Mouse (Mus musculus) thymus, postnatal 25 days (tissue): Measurements from ENCODE around the gene Rccd1.
"Not testable (repeated sequence)": the region's sequence is repeated elsewhere in the genome, so short reads cannot be mapped to it uniquely, and the experiment has no call there.

Source experiments
- DNase-seq: peaks from one replicate; pipeline ENCODE4 v3.0.0; 2022

Rccd1 gene

DNA sequence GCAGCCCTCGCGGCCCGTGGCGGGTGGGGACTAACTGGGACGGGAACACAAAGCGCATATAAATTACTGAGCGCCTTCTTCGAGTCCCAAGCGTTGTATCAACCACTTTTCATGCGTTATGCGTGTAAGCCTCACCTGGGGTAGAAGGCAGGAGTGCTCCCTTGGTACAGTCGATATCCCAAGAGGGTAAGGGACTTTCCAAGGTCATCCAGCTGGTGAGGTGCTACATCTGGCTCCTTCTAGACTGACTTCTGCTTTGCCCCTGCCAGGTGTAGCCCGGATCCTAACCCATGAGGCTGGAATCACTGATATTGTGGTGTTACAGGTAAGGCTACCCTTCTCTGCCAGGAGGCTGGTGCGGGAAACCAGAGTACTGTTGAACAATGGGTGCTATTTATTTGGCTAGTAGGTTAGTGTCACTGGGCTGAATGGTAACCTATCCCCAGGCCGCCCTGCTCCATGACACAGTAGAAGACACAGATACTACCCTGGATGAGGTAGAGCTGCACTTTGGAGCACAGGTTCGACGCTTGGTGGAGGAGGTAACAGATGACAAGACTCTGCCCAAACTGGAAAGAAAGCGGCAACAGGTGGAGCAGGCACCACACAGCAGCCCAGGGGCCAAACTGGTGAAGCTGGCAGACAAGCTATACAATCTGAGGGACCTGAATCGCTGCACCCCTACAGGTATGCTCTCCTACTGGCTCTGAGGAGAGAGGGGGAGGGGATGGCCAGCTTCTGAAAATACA, 19.2 kb upstream of the Rccd1 start:
- DNase-seq, result no peak

DNA sequence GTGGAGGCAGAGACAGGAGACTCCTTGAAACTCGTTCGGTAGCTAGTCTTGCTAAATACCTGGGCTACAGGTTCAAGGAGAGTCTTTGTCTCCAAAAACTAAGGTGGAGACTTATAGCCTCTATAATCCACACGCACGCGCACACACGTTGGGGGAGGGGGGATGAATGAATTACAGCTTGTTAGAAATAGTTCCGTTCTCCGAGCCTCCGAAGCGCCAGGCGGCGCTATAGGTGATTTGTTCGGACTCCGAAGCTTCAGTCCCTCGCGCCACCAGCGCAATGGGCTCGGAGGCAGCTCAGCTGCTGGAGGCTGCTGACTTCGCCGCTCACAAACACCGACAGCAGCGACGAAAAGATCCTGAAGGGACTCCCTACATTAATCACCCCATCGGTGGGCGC, 18.6 kb upstream of the Rccd1 start, which contains the start of gene Hddc3:
TSS of gene Hddc3 (plus strand) at position 247 of the 400 bp plus-strand sequence.
- DNase-seq, result peak; percentile 97

DNA sequence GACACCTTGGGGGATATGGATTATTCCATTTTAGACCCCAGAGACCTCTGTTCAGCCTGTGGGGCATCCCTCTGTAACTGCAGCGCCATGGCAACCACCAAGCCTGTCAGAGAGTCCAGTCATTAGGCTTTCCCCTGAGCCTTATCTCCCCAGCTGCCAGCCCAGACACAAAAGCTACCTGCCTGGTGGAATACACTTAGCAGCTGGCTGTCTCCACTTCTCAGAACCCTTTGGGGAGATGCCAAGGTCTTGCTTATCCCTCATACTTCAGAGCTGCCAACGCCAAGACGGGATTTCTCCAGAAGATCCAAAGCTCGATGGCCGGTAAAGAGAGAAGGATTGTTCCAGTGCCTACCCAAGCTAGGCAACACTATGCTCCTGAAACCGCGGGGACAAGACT, 17.5 kb upstream of the Rccd1 start:
- DNase-seq, result no peak

DNA sequence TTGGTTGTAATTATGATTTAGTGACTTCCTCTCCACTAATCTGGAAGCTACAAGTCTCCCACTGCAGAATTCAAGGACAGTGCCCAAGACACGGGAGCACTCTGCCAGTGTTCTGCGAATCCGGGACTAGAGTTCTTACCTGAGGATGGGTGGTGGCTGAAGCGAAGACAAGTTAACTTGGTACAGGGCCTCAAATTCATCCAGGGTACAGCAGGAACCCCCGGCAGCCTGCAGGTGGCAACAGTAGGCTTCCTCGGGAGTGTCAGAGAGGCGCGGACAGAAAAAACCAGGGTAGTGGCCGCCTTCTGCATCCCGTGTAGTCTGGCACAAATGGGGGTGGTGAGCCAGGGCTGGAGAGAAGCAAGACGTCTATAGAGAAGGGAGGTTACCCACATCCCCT, 16.5 kb upstream of the Rccd1 start, which contains the start of gene Unc45a:
TSS of gene Unc45a (minus strand) at position 213 of the 400 bp plus-strand sequence.
- peak; percentile 85 for DNase-seq

DNA sequence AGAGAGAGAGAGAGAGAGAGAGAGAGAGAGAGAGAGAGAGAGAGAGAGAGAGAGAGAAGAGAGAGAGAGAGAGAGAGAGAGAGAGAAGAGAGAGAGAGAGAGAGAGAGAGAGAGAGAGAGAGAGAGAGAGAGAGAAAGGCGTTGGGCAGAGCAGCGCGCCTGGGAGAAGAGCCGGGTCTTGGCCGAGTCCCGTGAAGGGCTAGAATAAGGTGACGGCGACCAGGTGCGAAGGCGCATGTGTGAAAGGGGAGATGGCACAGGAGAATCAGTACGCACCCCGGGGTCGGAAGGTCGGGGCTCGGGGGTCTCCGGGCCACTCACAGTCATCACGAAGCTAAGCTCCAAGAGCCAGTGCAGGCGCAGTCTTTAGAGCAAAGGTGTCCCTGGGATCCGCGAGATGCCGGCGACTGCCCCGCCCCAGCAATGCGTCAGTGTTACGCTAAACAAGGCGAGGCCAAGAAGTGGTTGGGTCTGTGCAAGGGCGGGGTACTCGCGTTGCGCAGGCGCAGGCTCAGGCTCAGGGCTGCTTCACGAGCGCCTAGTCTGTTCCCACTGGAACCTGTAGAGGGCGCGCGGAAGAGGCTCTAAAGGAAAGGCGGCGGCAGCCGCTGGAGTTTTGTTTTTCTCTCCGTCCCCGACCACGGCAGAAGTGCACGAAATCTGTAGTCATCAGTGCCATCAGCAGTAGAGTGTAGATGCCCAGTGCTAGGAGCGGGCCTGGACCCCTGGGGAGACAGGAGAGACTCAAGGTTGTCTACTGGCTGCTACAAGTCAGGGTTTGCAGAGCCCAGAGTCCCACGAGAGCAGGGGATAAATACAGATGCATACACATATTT, 15.8 kb upstream of the Rccd1 start:
- DNase-seq, result peak; percentile 99

DNA sequence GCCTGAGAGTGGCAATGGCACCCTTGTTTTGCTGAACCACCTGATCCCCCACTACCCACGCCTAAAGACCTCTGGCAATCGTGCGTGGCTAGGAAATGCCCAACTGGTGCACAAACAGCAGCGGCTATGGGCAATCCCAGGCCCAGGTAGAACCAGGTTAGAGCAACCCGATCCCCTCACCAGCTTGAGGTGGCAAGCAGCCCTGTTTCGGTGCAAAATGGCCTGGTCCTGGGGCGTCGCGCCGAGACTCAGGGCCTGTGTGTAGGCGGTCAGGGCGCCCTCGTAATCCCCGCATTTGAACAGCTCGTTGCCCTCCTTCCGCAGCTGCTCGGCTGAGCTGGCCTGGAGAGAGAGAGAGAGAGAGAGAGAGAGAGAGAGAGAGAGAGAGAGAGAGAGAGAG, 15.1 kb upstream of the Rccd1 start:
- peak; percentile 45 for DNase-seq

DNA sequence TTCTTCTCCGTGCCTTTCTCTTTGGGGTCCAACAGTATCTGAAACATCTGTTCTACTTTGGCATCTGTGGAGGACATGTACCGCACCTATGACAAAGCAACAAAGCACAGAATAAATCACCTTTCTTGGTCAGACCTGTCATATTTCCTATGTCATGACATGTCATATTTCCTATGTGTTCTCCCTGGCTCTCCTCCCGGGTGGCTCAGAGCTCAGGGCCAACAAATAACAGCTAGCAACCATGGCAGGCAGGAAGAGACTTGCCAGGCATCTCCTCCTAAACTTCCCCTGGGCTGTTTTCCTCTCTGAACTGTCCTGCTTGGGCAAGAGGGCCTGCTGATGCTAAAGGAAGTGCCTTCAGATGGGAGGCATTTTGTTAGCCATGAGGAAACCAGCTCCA, 12.7 kb upstream of the Rccd1 start:
- DNase-seq, result no peak

DNA sequence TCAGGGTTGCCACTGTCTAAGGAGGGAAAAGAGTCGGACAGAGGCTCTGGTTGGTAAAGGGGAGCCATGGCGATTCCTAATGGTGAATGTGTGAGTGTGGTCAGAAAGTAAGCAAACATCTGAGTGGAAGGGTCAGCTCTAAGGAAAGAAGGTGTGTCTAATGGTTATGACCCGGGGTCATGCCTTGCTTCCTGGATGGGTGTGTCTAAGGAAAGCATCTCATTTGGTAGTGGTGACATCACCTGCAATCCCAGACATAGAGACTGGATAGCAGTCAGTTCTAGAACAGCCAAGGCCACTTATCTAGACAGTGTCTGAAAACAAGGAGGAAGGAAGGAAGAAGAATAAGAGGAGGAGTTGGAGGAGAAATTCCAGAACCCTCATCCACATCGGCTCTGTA, 10.6 kb upstream of the Rccd1 start:
- DNase-seq, result no peak

DNA sequence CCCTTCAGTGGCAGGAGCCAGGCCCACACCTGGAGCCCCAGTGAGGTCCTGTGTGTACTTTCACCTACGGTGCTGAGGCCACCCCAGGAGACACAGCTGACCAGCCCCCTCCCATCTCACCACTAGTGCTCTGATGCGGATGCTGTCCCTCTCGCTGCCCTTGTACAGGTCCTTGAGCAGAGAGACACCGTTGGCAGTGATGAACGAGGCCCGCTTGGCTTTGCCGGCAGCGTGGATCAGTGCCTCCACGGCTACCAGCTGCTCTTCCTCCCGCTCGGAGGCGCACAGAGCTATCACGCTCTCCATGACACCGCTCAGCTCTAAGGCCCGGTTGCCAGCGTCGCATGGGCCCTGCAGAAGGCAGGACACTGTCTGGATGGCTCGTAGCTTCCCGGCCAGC, 7.2 kb upstream of the Rccd1 start:
- DNase-seq, result no peak

DNA sequence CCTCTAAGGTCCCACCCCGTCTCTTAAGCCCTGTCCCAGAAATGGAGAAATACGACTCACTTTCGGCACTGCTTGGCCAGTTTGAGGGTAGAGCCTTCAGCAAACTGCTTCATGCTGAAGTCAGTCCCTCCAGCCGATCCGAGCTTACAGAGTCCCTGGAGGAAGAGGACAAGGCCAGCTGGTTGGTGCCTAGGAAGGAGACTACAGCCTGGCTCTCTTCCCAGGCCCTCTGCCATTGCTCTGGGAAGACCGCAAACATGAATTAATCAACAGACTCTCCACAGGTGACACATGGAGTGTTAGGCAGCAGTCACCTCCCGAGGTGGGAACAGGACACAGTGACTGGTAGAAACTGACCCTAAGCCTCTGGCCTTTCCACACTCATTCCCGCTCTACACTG, 6.0 kb upstream of the Rccd1 start:
- DNase-seq, result no peak

DNA sequence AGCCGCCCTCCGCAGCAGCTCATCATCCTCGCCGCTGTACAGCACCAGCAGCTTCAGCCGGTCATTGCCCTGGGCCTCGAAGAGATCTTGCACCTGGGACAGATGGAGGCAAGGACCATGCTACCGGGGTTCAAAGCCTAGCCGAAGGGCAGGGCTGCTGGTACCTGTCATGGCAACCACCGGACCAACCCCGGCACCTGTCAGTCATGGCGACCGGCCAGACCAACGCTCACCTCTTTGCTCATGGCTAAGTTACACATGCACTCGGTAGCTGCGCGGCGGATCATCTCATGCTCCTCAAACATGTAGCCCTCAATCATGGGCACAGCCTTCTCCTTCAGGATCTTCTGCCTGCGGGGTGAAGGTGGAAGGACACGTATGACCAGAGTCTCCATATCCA, 1.8 kb upstream of the Rccd1 start:
- no peak for DNase-seq

DNA sequence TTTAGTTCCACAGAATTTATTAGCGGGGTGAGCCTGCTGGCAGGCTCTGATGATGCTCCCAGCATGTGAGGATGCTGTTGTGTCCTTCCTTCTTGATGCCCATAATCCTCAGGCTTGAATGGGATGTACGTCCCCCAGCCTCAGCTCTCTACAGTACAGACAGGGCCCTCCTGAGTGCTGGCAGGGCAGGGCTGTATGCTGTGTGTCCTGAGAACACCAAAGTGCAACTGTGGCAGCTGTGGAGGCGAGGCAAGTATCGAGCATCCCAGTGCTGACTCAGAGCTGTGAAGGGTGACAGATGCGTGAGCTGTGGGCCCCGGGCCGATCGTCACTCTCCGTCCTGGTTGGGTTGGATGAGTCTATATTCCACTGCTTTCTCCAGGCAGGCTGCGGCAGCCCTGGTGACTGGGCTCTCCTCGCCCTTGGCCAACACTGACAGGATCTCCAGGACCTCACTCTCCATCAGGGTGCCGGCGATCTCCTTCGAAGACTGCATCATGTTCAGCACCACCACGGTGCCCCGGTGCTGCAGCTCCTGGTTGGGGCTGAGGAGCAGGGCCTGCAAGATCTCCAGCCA, 1.1 kb upstream of the Rccd1 start:
- no peak for DNase-seq

DNA sequence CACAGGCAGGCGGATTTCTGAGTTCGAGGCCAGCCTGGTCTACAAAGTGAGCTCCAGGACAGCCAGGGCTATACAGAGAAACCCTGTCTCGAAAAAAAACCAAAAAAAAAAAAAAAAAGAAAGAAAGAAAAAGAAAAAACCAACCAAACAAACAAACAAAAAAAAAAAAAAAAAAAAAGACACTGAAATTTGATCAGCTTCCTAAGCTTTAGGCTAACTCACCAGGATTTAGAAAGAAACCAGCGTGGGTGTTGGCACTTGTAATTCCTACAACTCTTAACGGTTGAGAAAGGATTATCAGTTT, 514 bp upstream of the Rccd1 start:
- DNase-seq, result not testable (repeated sequence)

DNA sequence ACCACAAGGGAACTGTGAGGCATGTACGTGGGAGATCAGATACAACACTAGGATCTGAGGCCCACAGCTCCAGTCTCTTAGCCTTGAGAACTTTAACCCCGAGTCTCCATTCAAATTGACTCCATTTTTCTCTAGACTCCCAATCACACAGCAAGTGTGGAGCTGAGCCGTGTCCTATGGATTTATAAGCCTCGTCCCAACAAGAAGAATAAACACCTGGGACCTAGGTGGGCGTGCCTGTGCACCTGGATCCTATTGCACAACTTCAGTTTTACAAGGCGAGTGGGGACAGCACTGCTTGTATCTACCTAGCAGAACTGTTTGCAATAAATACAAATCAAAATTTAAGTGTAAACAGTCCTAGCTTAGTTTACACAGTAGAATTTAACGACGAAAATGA, 918 bp downstream of the Rccd1 start:
- no peak for DNase-seq

DNA sequence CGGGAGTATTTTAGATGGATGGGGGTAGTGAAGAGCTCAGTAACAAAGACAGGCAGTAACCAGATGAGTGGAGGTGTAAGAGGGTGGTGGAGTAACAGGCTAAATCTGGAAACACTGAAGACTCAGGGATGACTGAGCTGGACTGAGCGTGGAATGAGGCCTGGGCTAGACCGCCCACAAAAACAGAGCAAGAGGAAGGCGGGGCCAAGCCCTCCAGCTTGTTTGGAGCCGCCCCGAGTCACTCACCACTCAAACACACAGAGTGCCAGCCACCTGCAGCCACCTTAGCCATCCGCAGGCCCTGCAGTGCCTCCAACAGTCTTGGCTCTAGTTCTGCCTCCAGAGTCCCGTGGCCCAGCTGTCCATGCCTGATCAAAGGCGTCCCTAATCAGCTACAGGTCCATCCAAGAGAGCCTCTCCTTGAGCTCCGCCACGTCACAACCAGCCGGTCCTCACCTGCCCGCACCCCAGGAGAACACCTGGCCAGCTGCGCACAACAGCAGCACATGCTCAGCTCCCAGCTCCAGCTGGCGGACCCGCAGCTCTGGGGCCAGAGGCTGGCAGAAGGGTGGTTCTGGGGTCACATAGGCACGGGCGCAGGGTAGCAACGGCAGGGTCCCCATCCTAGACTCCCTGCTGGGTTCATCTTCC, 4.3 kb downstream of the Rccd1 start:
- no peak for DNase-seq

DNA sequence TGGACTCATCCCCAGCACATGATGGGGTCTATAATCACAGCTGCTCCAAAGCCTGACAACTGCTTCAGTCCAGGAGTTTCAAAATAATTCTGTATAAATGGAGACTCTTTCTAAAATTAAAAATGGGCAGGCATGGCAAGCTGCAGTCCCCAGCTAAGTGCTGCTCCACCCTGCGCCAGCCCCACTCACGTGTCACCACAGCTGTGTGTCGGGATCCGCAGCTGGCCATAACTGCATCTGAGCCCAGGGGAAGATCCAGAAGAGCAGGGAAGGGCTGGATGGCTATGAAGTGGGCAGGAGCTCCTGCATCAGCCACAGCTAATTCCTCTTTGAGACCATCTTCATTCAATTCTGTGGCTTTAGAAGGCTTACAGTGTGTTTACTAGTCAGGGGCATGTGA, 5.6 kb downstream of the Rccd1 start:
- DNase-seq, result no peak

DNA sequence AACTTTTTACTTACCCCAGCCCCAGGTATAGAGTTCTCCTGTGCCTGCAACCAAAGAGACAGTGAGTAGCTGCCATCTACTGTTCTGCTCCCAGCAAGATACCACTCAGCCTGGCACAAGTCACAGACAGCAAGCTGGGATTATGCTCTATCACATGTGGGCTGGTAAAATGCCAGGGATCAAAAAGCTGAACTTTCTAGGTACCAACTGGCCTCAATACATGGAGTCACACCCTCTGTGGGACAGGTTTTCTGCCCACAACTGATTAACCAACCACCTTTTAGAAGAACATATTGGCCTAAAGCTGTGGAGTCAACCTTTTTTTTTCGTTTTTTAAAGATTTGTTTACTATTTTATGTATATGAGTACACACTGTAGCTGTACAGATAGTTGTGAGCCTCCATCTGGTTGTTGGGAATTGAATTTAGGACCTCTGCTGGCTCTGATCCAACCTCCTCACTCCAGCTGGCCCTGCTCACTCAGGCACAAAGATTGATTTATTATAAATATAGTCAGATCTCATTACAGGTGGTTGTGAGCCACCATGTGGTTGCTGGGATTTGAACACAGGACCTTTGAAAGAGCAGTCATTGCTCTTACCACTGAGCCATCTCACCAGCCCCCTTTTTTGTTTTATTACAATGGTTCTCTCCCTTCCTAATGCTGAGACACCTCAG, 6.7 kb downstream of the Rccd1 start:
- no peak for DNase-seq

DNA sequence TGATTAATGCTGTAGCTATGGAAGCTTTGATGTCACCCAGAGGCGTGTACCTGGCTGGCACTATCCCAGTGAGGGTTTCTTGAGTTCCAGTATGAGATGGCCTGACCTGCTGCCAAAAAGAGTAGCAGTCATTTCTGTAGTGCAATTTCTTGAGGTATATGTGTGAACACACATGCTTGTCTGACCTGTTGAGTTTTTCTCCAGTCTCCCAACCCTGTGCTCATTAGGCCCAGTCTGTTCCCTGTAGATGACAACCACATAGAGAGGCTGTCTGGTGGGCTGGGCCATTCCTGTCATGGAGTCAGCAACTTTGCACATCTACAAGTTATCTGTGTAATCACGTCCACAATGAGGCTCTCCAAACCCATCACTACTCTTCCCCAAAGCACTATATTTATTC, 8.5 kb downstream of the Rccd1 start:
- DNase-seq, result no peak

DNA sequence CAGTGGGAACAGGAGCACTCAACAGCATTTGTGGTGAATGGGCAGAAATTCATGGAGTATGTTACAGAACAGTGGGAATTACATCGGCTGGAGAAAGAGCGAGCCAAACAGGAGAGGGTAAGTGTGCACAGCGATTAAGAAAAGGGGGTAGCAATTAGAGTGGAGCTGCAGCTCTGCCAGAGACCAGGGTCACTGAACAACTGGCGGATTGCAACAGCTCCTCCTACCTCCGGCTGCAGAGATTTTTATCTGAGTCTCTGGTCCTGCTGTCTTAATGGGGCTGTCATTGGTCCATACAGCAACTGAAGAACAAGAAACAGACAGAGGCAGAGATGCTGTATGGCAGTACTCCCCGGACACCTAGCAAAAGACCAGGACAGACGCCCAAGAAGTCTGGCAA, 13.5 kb downstream of the Rccd1 start:
- DNase-seq, result no peak

DNA sequence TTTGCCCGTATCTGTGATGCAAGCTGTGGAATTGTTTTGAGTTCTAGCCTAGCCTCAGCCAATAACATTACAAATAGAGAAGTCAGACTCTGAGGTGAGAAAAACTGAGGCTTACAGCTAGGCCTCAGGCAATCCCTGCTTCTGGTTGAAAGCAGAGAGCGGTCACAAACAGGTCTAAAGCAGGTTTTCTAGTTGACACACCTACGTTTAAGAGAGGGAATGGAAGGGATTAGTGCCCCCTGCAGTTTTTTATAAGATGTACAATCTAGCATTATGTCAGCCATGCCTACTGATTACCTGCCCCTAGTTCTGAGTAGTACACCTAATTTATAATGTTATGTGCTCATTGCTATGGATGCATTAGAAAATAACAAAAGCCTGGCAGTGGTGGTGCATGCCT, 16.5 kb downstream of the Rccd1 start:
- no peak for DNase-seq

DNA sequence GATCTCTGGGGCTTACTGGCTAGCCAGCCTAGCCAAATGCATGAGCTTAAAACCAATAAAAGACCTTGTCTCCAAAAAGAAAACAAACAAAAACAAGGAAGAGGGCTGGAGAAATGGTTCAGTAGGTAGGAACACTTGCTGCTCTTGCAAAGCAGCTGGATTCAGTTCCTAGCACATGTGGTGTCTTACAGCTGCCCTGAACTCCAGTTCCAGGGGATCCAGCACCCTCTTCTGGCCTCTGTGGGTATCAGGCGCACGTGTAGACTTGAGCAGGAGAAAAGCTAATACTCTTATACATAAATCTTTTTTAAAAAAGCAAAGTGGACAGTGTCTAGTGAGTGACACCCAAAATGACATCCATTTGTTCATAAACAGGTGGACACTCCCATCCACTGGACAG, 22.7 kb downstream of the Rccd1 start:
- DNase-seq, result no peak

DNA sequence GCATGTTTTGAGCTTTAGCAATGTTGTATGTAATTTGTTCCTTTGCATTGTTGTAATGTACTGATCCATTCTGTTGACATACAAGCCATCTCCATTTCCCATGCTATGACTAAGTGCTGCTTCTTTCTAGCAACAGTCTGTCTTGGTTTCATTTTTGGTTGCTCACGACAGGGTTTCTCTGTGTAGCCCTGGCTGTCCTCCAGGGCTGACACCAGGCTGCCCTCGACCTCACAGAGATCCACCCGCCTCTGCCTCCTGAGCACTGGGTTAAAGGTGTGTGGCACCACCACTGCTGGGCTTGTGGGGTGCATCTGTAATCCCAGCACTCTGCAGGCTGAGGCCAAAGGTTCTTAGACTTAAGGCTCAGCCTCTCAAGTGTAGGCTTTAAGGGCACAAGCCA, 24.7 kb downstream of the Rccd1 start:
- no peak for DNase-seq

DNA sequence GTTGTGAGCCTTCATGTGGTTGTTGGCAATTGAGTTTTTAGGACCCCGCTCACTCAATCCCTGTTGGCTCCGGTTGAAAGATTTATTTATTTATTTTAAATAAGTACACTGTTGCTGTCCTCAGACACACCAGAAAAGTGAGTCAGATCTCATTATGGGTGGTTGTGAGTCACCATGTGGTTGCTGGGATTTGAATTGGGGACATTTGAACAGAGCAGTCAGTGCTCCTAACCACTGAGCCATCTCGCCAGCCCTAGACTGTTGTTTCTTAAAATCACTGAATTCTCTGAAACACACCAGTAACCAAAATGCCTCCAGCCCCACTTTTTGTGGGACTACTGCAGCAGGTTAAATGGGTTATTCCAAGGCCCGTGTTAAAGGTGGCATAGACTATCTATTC, 25.5 kb downstream of the Rccd1 start:
- no peak for DNase-seq
